Mouse (Mus musculus) bone marrow, adult 2 months (tissue): ENCODE results near the gene Dgcr6.

Experiments used
- CTCF ChIP-seq: fragments of 200-500 bp; IDR thresholded peaks from 2 replicates; pipeline ENCODE4 v1.5.1; 2011; ENCODE audit warnings: low read length, control low read depth; ENCODE audit not compliant: control insufficient read depth, insufficient read depth
- POLR2A ChIP-seq: fragments of 200-500 bp; IDR thresholded peaks from 2 replicates; pipeline ENCODE4 v1.6.1; 2011; ENCODE audit warnings: low read depth, mild to moderate bottlenecking, control low read depth, low read length, borderline replicate concordance; ENCODE audit not compliant: control insufficient read depth

DNA sequence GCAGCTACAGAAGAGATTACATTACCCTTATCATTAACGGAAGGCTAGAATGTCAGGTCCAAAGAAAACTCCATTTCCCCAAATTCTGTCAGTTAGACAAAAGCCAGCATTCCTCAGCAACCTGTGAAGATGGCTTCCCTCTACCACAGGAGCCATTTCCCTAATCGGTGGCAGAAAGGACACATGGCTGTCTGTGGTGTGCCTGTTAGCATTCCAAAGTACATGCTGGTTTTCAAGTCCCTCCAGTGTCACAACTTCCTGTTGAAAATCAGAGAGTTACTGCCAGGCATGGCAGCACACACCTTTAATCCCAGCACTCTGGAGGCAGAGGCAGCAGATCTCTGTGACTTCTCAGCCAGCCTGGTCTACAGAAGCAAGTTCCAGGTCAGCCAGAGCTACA lies 3.6 kb downstream of the Dgcr6 start:
- TF ChIP-seq CTCF (no peak), POLR2A (no peak)
